Comparison of ENCODE assay signal across 25 mouse cellular contexts in the genomic region with DNA sequence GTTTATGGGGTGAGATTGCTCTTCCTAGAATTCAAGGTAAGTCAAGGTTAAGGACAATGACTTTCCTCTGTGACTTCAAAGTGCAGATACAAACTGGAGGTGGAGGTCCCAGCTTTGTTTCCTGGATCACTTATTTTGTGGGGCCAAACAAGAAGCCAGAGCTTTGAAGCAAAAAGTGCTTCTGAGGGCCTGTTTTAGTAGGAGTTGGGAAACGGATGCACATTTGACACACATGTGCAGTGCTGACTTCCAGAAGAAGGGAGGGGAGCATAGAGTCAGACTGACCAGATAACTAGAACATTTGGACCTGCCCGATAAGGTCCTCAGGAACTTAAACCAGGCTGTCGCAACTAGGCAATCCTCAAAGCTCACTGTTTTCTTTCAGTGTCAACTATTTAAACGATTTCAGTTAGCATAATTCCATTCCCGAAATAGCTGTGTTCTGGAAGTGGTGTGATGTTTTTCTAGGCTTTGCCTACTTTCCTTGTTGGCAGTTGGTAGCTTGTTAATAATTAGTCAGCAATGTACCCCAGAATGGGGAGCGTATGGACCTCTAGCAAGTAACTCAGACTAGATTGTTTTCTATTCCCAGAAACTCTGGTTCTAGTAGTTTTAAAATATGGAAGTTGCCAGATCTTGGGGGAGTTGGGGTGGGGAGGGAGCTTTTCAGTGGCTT. TPM values are rescaled to one million over a fixed set of nuclear protein-coding genes. Genes with fewer than 3 reads are reported as not detected.
DNase-seq lines count a peak whose midpoint lies in the region; ATAC-seq and TF ChIP-seq lines count a peak whose summit lies in the region.
"Had no signal": no experiment of that assay in that cellular context is flagged by ENCODE, and none has a peak within 500 bp of the region (broad histone marks: within the 10 kb centered on the region; RNA-seq: fewer than 3 reads in every experiment).

No protein-coding gene starts in this region.

- DNase-seq in kidney, adult 18-20 months = peak; percentile 26
- no peak for DNase-seq in kidney, postnatal 25 days
- DNase-seq in layer of hippocampus, adult 2 months (ENCODE audit: low spot score in 2 of 2) = peak in 1 of 2 experiments; percentile 67
- DNase-seq in layer of hippocampus, postnatal 10 days (ENCODE audit: low spot score in 2 of 2) = no peak
- peak; percentile 14 for DNase-seq in adipocyte (ENCODE audit: low spot score)
- DNase-seq: adrenal gland, adult 8-10 months; cerebellum, adult 2 months; cerebellum, postnatal 25 days; embryo, embryonic 11 days; gastrocnemius, postnatal 14 days; liver, embryonic 13.5 days; lung, embryonic 14.5 days; lung, postnatal 36 days; thymus, postnatal 25 days had no signal

- H3K36me3 ChIP-seq in forebrain, embryonic 15.5 days = no peaks in the 10 kb centered on the region
- H3K36me3 ChIP-seq: embryonic facial prominence, embryonic 13.5 days; heart, embryonic 15.5 days; hindbrain, embryonic 13.5 days; limb, embryonic 12.5 days; liver, embryonic 13.5 days had no signal

- no peaks in the 10 kb centered on the region for H3K9me3 ChIP-seq in forebrain, embryonic 15.5 days
- H3K9me3 ChIP-seq: embryonic facial prominence, embryonic 13.5 days; heart, embryonic 15.5 days; hindbrain, embryonic 13.5 days; limb, embryonic 12.5 days had no signal

- no peaks in the 10 kb centered on the region for H3K27me3 ChIP-seq in forebrain, embryonic 15.5 days
- H3K27me3 ChIP-seq: embryonic facial prominence, embryonic 13.5 days; heart, embryonic 15.5 days; hindbrain, embryonic 13.5 days; limb, embryonic 12.5 days; liver, embryonic 13.5 days; megakaryocyte, embryonic 14.5 days had no signal

- peaks cover 4% of the 10 kb centered on the region; the same call in 1 of the 2 replicates for H3K4me1 ChIP-seq in cortical plate, adult 2 months (ENCODE audit: control insufficient read depth, insufficient read depth, low read length)
- peaks cover 10% of the 10 kb centered on the region for H3K4me1 ChIP-seq in forebrain, embryonic 15.5 days
- H3K4me1 ChIP-seq: embryonic facial prominence, embryonic 13.5 days; heart, embryonic 15.5 days; limb, embryonic 12.5 days; liver, embryonic 13.5 days; megakaryocyte, embryonic 14.5 days had no signal

- TF ChIP-seq CTCF in layer of hippocampus, adult 2 months (conservative IDR thresholded peaks at IDR 0.05) = no peak
- no peak for TF ChIP-seq CTCF in cortical plate, adult 2 months (IDR thresholded peaks at IDR 0.05; ENCODE audit: extremely low read depth, insufficient read depth, low read length)

- no peak overlapping the region for H3K9ac ChIP-seq in forebrain, embryonic 15.5 days (replicated peaks)
- H3K9ac ChIP-seq: embryonic facial prominence, embryonic 13.5 days; heart, embryonic 15.5 days; hindbrain, embryonic 13.5 days; limb, embryonic 12.5 days; liver, embryonic 13.5 days; lung, embryonic 14.5 days had no signal

- WGBS in forebrain, embryonic 15.5 days = 91% methylated on average over 6 of the region's 6 CpGs

- no peak for TF ChIP-seq POLR2A in cortical plate, adult 2 months (IDR thresholded peaks at IDR 0.05; ENCODE audit: extremely low read depth, insufficient read depth, low read length)

- no peak overlapping the region for H3K4me2 ChIP-seq in forebrain, embryonic 15.5 days (replicated peaks)
- H3K4me2 ChIP-seq: embryonic facial prominence, embryonic 13.5 days; heart, embryonic 15.5 days; hindbrain, embryonic 13.5 days; limb, embryonic 12.5 days; liver, embryonic 13.5 days; lung, embryonic 14.5 days had no signal

- ATAC-seq in forebrain, embryonic 15.5 days (replicated peaks) = no peak
- ATAC-seq: forebrain, embryonic 14.5 days; midbrain, embryonic 16.5 days had no signal

- peak overlapping the region; percentile 81 for H3K27ac ChIP-seq in layer of hippocampus, adult 2 months
- peak overlapping the region; percentile 35; the same call in 1 of the 2 replicates for H3K27ac ChIP-seq in cortical plate, adult 2 months (ENCODE audit: insufficient read depth, low read length)
- H3K27ac ChIP-seq in forebrain, embryonic 15.5 days (replicated peaks) = no peak overlapping the region
- H3K27ac ChIP-seq: embryonic facial prominence, embryonic 13.5 days; heart, embryonic 15.5 days; hindbrain, embryonic 13.5 days; kidney, postnatal 0 days; limb, embryonic 12.5 days; liver, embryonic 13.5 days had no signal

- no peak overlapping the region for H3K4me3 ChIP-seq in layer of hippocampus, adult 2 months
- no peak overlapping the region for H3K4me3 ChIP-seq in cortical plate, adult 2 months (ENCODE audit: insufficient read depth, low read length)
- no peak overlapping the region for H3K4me3 ChIP-seq in forebrain, embryonic 15.5 days
- H3K4me3 ChIP-seq: embryonic facial prominence, embryonic 13.5 days; heart, embryonic 15.5 days; hindbrain, embryonic 13.5 days; limb, embryonic 12.5 days; liver, embryonic 13.5 days; megakaryocyte, embryonic 14.5 days had no signal

RNA-seq across cellular contexts. Expression of gene Fam13c, which starts 22.3 kb away (rescaled TPM):
- 10 to 100 TPM; 83.7 to 85.8 TPM for total RNA-seq in layer of hippocampus, adult 2 months (2021)
- 10 to 100 TPM; 60.0 to 61.9 TPM for total RNA-seq in layer of hippocampus, postnatal 10 days (2021)
- 27.7 and 28.2 TPM in 2 replicates for polyA plus RNA-seq in cortical plate, adult 2 months (2012; rRNA removed)
- 26.3 and 26.7 TPM in 2 replicates for polyA plus RNA-seq in forebrain, embryonic 15.5 days (2015; fragmentation: Nextera tagmentation; extraction: Ambion mirVana)
- total RNA-seq: MEL had no signal

Comparison
In these comparisons a context has a peak if more than half of its experiments do, and no peak if none do; other contexts are left out.
1. DNase-seq: peak in kidney, adult 18-20 months (single experiment) and adipocyte (single experiment); none in kidney, postnatal 25 days (0 of 2) and layer of hippocampus, postnatal 10 days (0 of 2).